Mouse (Mus musculus): ENCODE data around the gene Zdhhc4. TPM values are rescaled to one million over a fixed set of nuclear protein-coding genes. Genes with fewer than 3 reads are reported as not detected.

The Zdhhc4 gene
- polyA plus RNA-seq (2014; fragmentation: Nextera tagmentation; extraction: Ambion mirVana), result 81.2 and 84.9 TPM in 2 replicates

GRCm38 (mm10) chr5:143328690-143329495 lies at the start of gene Zdhhc4:
Gene Zdhhc4, minus strand, starts transcription at chr5:143329256.
- under 1% methylated on average over 56 of the region's 57 CpGs for WGBS
- H3K36me3 ChIP-seq (ENCODE audit: control insufficient read depth, insufficient read depth, low read length), result peaks cover 24% of the 10 kb centered on the region
- peak; percentile 78 for ATAC-seq (ENCODE audit: low read depth)
- peak within 1 kb of the TSS; percentile 10 for H3K27ac ChIP-seq (ENCODE audit: low read depth, low read length)
- H3K4me3 ChIP-seq (ENCODE audit: low read depth, low read length), result peak within 1 kb of the TSS; percentile 91
- H3K9ac ChIP-seq (replicated peaks; ENCODE audit: low read depth, low read length), result peak within 1 kb of the TSS; percentile 86
- no peaks in the 10 kb centered on the region for H3K27me3 ChIP-seq (ENCODE audit: control insufficient read depth, insufficient read depth, low read length)
- peaks cover 13% of the 10 kb centered on the region for H3K4me1 ChIP-seq (ENCODE audit: control insufficient read depth, insufficient read depth, low read length)
- H3K9me3 ChIP-seq (ENCODE audit: control insufficient read depth, low read length), result no peaks in the 10 kb centered on the region
- peak within 1 kb of the TSS; percentile 94 for H3K4me2 ChIP-seq (ENCODE audit: low read depth, low read length)

DNA sequence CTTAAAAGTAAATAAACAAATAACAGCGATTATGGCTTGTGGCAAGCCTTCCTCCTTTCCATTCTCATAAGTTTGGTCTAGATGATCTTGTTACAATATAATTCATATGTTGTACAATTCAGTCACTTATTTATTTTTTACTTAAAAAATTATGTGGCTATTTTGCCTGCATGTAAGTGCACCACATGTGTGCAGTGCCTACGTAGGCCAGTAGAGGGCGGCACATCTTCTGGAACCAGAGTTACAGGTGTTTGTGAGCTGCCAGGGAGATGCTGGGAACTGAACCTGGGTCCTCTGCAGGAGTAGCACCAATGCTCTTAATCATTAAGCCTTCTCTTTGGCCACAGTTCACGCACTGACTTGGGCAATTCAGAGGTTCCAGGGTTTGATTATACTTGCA lies 47.1 kb upstream of the Zdhhc4 start:
- 84% methylated on average over 4 of the region's 4 CpGs for WGBS
- Histone ChIP-seq H3K9me3 (ENCODE audit: control insufficient read depth, low read length) (no peaks in the 10 kb centered on the region), H3K27me3 (ENCODE audit: control insufficient read depth, insufficient read depth, low read length) (peaks cover 33% of the 10 kb centered on the region), H3K4me2 (ENCODE audit: low read depth, low read length) (no peak overlapping the region), H3K27ac (ENCODE audit: low read depth, low read length) (no peak overlapping the region), H3K4me3 (ENCODE audit: low read depth, low read length) (no peak overlapping the region), H3K4me1 (ENCODE audit: control insufficient read depth, insufficient read depth, low read length) (no peaks in the 10 kb centered on the region), H3K9ac (replicated peaks; ENCODE audit: low read depth, low read length) (no peak overlapping the region), H3K36me3 (ENCODE audit: control insufficient read depth, insufficient read depth, low read length) (no peaks in the 10 kb centered on the region)
- ATAC-seq (ENCODE audit: low read depth), result no peak

DNA sequence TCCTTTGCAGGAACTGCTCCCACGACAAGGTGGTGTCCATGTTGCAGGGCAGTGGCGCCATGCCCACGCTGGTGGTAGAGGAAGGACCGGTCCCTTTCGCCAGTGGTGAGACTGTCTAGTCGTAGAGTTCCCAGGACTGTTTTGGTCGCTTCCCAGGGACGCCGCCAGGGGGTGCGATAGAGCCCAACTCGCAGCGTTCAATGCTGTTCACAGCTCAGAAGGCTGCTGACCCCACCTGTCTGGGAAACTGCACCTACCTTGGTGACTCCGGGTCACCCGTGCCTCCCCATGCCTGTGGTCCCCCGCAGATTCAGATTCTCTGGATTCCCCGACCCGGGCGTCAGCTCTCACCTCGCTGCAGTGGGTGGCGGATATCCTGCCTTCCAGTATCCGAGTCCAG lies 46.2 kb upstream of the Zdhhc4 start:
- H3K9ac ChIP-seq (replicated peaks; ENCODE audit: low read depth, low read length), result no peak overlapping the region

DNA sequence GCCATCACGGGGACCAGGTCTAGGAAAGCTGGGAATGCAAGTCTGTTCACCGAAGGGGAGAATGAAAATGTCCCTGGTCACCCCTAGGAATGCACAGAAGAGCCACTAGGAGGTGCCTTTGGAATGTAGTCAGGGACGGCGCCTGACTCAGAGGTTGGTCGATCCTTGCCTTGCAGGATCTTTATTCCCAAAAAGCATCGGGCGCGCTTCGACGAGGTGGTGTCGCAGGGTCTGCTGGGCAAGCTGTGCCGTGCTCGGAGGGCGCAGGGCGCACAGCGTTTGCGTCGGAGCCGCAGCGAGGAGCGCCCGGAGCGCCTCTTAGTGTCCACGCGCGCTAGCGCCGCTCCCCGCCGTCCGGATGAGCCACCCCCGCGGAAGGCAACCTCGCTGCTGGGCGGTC lies 43.8 kb upstream of the Zdhhc4 start:
- Histone ChIP-seq H3K9me3 (ENCODE audit: control insufficient read depth, low read length) (no peaks in the 10 kb centered on the region), H3K27me3 (ENCODE audit: control insufficient read depth, insufficient read depth, low read length) (peaks cover 60% of the 10 kb centered on the region), H3K4me3 (ENCODE audit: low read depth, low read length) (peak overlapping the region; percentile 31; the same call in 1 of the 2 replicates), H3K9ac (replicated peaks; ENCODE audit: low read depth, low read length) (peak overlapping the region; percentile 32; the same call in 1 of the 2 replicates), H3K36me3 (ENCODE audit: control insufficient read depth, insufficient read depth, low read length) (no peaks in the 10 kb centered on the region), H3K4me1 (ENCODE audit: control insufficient read depth, insufficient read depth, low read length) (peaks cover 6% of the 10 kb centered on the region; the same call in 1 of the 2 replicates), H3K27ac (ENCODE audit: low read depth, low read length) (no peak overlapping the region), H3K4me2 (ENCODE audit: low read depth, low read length) (peak overlapping the region; percentile 44)
- WGBS, result 1% methylated on average over 34 of the region's 35 CpGs
- ATAC-seq (ENCODE audit: low read depth), result no peak

More for the DNA sequence above, 46.2 kb upstream of the Zdhhc4 start:
- Histone ChIP-seq H3K4me2 (ENCODE audit: low read depth, low read length) (no peak overlapping the region; the same call in 1 of the 2 replicates), H3K27ac (ENCODE audit: low read depth, low read length) (no peak overlapping the region), H3K4me1 (ENCODE audit: control insufficient read depth, insufficient read depth, low read length) (no peaks in the 10 kb centered on the region), H3K27me3 (ENCODE audit: control insufficient read depth, insufficient read depth, low read length) (peaks cover 41% of the 10 kb centered on the region), H3K4me3 (ENCODE audit: low read depth, low read length) (peak overlapping the region; percentile 6; the same call in 1 of the 2 replicates), H3K9me3 (ENCODE audit: control insufficient read depth, low read length) (no peaks in the 10 kb centered on the region), H3K36me3 (ENCODE audit: control insufficient read depth, insufficient read depth, low read length) (no peaks in the 10 kb centered on the region)
- 10% methylated on average over 21 of the region's 21 CpGs for WGBS
- no peak; the same call in 1 of the 2 replicates for ATAC-seq (ENCODE audit: low read depth)

- Histone ChIP-seq H3K27ac (ENCODE audit: low read depth, low read length) (no peak overlapping the region), H3K4me2 (ENCODE audit: low read depth, low read length) (no peak overlapping the region), H3K9me3 (ENCODE audit: control insufficient read depth, low read length) (no peaks in the 10 kb centered on the region), H3K4me3 (ENCODE audit: low read depth, low read length) (no peak overlapping the region), H3K36me3 (ENCODE audit: control insufficient read depth, insufficient read depth, low read length) (no peaks in the 10 kb centered on the region), H3K27me3 (ENCODE audit: control insufficient read depth, insufficient read depth, low read length) (peaks cover 60% of the 10 kb centered on the region), H3K4me1 (ENCODE audit: control insufficient read depth, insufficient read depth, low read length) (peaks cover 6% of the 10 kb centered on the region; the same call in 1 of the 2 replicates), H3K9ac (replicated peaks; ENCODE audit: low read depth, low read length) (no peak overlapping the region)
- ATAC-seq (ENCODE audit: low read depth), result no peak
- 42% methylated on average over 4 of the region's 4 CpGs for WGBS
These were observed 42.1 kb upstream of the Zdhhc4 start for GRCm38 (mm10) chr5:143371146-143371510.

GRCm38 (mm10) chr5:143370416-143371145 lies 41.5 kb upstream of the Zdhhc4 start:
- H3K9ac ChIP-seq (replicated peaks; ENCODE audit: low read depth, low read length), result no peak overlapping the region
- WGBS, result 22% methylated on average over 17 of the region's 17 CpGs

GRCm38 (mm10) chr5:143369611-143370255 lies 40.7 kb upstream of the Zdhhc4 start:
- no peak for ATAC-seq (ENCODE audit: low read depth)
- H3K4me1 ChIP-seq (ENCODE audit: control insufficient read depth, insufficient read depth, low read length), result peaks cover 6% of the 10 kb centered on the region; the same call in 1 of the 2 replicates
- 2% methylated on average over 34 of the region's 36 CpGs for WGBS
- no peaks in the 10 kb centered on the region for H3K9me3 ChIP-seq (ENCODE audit: control insufficient read depth, low read length)
- H3K27me3 ChIP-seq (ENCODE audit: control insufficient read depth, insufficient read depth, low read length), result peaks cover 57% of the 10 kb centered on the region
- peak overlapping the region; percentile 23 for H3K4me3 ChIP-seq (ENCODE audit: low read depth, low read length)
- H3K27ac ChIP-seq (ENCODE audit: low read depth, low read length), result no peak overlapping the region
- peak overlapping the region; percentile 41 for H3K4me2 ChIP-seq (ENCODE audit: low read depth, low read length)
- no peak overlapping the region for H3K9ac ChIP-seq (replicated peaks; ENCODE audit: low read depth, low read length)
- no peaks in the 10 kb centered on the region for H3K36me3 ChIP-seq (ENCODE audit: control insufficient read depth, insufficient read depth, low read length)

More at GRCm38 (mm10) chr5:143370416-143371145, 41.5 kb upstream of the Zdhhc4 start:
- peak overlapping the region; percentile 41; the same call in 1 of the 2 replicates for H3K4me2 ChIP-seq (ENCODE audit: low read depth, low read length)
- peaks cover 60% of the 10 kb centered on the region for H3K27me3 ChIP-seq (ENCODE audit: control insufficient read depth, insufficient read depth, low read length)
- H3K4me3 ChIP-seq (ENCODE audit: low read depth, low read length), result peak overlapping the region; percentile 23; the same call in 1 of the 2 replicates
- no peak overlapping the region for H3K27ac ChIP-seq (ENCODE audit: low read depth, low read length)
- ATAC-seq (ENCODE audit: low read depth), result no peak
- no peaks in the 10 kb centered on the region for H3K36me3 ChIP-seq (ENCODE audit: control insufficient read depth, insufficient read depth, low read length)
- H3K4me1 ChIP-seq (ENCODE audit: control insufficient read depth, insufficient read depth, low read length), result peaks cover 6% of the 10 kb centered on the region; the same call in 1 of the 2 replicates
- no peaks in the 10 kb centered on the region for H3K9me3 ChIP-seq (ENCODE audit: control insufficient read depth, low read length)

GRCm38 (mm10) chr5:143367931-143368330 lies 38.9 kb upstream of the Zdhhc4 start:
- 72% methylated on average over 3 of the region's 3 CpGs for WGBS
- Histone ChIP-seq H3K36me3 (ENCODE audit: control insufficient read depth, insufficient read depth, low read length) (no peaks in the 10 kb centered on the region), H3K4me1 (ENCODE audit: control insufficient read depth, insufficient read depth, low read length) (peaks cover 6% of the 10 kb centered on the region; the same call in 1 of the 2 replicates), H3K27ac (ENCODE audit: low read depth, low read length) (no peak overlapping the region), H3K9ac (replicated peaks; ENCODE audit: low read depth, low read length) (no peak overlapping the region), H3K27me3 (ENCODE audit: control insufficient read depth, insufficient read depth, low read length) (peaks cover 44% of the 10 kb centered on the region), H3K4me2 (ENCODE audit: low read depth, low read length) (no peak overlapping the region), H3K9me3 (ENCODE audit: control insufficient read depth, low read length) (no peaks in the 10 kb centered on the region), H3K4me3 (ENCODE audit: low read depth, low read length) (no peak overlapping the region)
- no peak for ATAC-seq (ENCODE audit: low read depth)
